Mouse (Mus musculus) fibroblast of lung, adult 2 months (primary cell): Measurements from ENCODE around the gene Rest.

Experiments
- DNase-seq: peaks from one replicate; pipeline ENCODE4 v3.0.0-alpha.2; 2011; ENCODE audit warnings: low read depth

The Rest gene

DNA sequence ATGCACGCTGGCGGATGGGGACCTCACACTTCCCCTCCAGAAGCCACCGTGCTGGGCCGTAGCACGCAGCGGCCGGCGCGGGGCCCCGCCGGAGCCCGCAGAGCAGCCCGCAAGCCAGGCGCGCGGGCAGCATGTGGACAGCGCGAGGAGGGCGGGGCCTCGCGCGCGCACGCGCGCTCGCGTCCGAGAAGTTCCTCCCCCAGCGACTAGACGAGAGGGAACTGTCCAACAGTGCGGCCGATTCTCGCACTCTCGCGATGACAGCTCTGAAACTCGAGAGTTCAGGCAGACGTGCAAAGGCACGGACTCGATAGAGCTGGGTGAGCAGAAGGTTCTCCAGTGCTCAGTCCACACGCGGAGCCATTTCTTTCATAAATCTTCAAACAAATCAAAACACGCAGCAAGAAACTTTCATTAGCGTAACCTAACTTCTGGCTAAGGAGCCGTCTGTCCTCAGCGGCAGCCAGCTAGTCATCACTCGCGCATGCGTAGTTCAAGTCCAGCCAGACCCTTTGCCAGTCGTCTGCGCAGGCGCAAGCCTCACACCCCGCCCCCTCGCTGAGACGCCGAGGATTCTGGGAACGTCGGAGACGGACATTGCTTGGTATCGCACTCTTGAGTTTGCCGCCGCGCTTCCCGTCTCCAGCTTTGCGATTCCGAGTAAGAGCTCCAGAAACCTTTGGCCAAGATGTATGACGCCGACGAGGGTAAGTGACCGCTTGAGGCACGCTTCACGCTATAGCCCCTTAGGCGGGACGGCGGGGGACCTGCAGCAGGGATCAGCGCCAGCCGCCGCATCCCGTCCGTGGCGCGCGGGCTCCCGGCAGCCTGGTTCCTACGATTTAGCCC lies 44.9 kb downstream of the Rest start, which contains the start of the genes Noa1 and Polr2b:
Gene Noa1 (minus strand): TSS at position 161 of the 849 bp plus-strand sequence.
Gene Polr2b (plus strand): TSS at position 224 of the 849 bp plus-strand sequence.
- DNase-seq, result peak; percentile 98

DNA sequence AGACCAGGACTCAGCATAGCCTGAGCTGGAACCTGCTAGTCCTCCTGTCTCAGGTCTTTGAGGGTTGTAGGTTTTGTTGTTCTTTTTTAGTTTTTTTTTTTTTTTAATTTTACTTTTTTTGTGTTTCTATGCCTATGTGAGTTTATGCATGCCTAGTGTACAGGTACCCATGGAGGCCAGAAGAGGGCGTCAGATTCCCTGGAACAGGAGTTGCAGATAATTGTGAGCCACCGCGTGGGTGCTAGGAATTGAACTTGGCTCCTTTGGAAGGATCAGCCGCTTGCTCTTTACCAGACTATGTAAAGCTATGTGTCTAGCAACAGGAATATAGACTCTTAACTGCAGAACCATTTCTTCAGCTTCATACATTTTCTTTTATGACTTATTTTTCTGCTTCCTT lies 48.9 kb downstream of the Rest start:
- DNase-seq, result no peak

DNA sequence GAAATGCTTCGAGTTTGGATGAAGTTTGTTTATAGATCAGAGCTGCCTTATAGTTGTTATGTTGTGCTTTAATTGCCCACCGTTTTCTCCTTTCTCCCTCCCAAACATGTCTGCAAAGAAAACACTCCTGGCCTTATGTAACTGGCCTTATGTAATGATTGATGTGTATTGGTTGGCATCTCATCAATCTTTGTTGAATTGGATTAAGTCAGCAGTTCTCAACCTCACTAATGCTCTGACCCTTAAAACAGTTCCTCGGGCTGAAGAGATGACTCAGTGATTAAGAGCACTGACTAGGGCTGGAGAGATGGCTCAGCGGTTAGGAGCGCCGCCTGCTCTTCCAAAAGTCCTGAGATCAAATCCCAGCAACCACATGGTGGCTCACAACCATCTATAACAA lies 49.7 kb downstream of the Rest start:
- no peak for DNase-seq

DNA sequence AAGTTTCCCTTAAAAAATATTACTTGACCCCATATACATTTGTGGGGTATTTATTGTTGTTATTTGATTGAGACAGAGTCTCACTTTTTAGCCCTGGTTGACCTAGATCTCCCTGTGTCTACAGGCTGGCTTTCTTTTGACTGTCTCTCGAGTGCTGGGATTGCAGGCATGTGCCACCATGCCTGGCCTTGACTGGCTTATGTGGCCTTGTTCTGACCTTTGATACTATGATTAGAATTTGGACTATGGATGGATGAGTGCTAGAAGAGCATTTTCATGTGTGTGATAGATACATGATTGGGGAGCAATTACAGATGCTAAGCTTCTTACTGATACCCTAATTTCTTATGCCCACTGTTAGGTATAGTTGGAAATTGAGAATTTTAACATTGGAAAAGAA lies 59.6 kb downstream of the Rest start:
- no peak for DNase-seq

DNA sequence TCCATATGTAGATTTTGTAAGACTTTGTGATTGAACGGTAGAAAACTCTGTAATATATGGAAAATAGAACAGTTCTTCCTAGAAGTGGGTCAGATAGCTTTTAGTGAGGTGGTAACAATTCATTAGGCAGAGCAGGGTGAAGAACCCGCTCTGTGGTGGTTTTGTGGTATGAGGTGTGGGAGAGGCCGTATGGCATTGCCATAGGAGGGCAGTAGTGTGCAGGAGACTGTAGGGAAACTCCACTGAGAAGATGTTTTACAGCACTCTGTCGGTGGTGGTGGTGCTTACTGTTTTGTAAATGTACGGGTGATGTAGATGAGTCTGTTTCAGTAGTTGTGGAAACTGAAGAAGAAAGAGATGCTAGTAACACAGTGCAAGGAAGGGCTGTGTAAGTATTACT lies 64.9 kb downstream of the Rest start:
- DNase-seq, result no peak
